Mouse (Mus musculus) mouse embryonic stem cell (cell line): ENCODE measurements around the gene Odf4.
"Not testable (repeated sequence)": the region's sequence is repeated elsewhere in the genome, so short reads cannot be mapped to it uniquely, and the experiment has no call there.

ENCODE experiments used
- in situ Hi-C, 2 experiments: fragments of 300-500 bp; cut with MboI; formaldehyde crosslinking; loops; 1 replicate in 1 of 2; 3 replicates in 1 of 2; pipeline ENCODE4 v1.14.3; 2019 to 2020; ENCODE audit warnings: low sequenced_read_pairs in 2 of 2, low pct_unique_long_range_greater_than_20kb in 1 of 2, mixed read lengths in 1 of 2; ENCODE audit not compliant: unreplicated experiment in 1 of 2

Gene Odf4

GRCm38 (mm10) chr11:68954408-68954807, 27.5 kb upstream of the Odf4 start:
- in situ Hi-C loops, result no loop called here

DNA sequence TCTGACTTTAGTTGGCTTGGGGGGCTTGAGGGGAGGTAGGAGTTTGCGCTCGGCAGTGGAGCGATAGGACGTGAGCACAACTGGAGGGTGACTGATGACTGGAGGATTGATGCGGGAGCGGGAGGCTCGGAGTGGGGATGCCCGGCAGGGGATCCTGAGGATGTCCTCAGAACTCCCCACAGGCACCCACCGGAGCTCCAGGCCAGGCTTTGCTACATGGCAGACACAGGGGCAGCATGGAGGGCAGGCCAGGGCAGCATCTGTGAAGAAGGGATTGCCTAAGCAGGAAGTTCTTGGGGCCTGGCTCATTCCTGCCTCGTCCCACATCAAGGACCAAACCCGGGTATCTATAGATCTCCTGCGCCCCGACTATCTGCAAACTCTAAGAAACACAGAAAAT, 27.0 kb upstream of the Odf4 start:
- in situ Hi-C loops, result no loop called here

DNA sequence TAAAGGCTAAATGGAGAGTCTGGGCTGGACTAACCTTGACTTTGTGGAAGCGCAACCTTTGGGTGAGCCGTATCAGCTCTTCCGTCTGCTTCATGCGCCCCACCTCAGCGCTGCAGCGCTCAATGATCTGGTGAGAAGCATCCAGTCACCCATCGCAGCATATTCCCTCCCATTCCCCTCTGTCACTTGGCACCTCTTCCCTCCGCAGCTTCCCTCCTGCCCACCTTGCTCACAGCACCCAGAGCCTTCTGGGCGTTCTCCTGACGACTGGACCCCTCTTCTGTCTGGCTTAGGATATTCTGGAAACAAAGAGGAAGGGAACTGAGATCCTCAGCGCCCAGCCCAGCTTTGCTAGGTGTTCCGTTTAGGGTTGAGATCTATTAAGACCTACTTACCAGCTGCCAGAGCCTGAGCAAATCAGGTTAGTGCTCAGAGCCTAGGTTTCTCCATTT, 20.7 kb upstream of the Odf4 start:
- in situ Hi-C loops, result no loop called here

DNA sequence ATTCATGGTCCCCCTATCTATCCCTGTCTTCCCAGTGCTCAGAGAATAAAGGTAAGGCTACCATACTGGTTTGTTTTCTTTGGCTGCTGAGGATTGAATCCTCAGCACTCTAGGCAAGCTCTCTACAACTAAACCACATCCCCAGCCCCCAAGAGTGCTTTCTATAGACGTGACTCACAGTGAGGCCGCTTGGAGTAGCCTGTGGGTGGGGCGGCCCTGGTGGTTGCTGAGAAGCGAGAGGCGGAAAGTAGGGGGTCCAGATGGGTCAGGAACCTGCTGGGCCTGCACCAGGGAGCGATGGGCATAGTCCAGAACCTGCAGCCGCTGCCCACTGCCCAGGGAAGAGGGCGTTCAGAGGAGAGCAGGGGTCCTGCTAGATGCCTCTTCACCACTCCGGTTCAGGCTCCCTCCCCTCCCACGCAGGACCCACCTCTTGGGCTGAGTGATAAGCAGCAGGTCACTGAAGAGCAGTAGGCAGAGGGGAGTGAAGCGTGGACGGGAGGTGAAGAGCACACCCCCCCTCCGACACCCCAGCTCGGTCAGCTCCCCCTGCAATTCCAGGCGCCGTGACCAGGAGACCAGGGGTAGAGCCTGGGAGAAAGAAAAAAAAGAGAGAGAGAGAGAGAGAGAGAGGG, 20.0 kb upstream of the Odf4 start:
- in situ Hi-C loops, result no loop called here

GRCm38 (mm10) chr11:68946001-68946400, 19.1 kb upstream of the Odf4 start:
- in situ Hi-C loops, result no loop called here

DNA sequence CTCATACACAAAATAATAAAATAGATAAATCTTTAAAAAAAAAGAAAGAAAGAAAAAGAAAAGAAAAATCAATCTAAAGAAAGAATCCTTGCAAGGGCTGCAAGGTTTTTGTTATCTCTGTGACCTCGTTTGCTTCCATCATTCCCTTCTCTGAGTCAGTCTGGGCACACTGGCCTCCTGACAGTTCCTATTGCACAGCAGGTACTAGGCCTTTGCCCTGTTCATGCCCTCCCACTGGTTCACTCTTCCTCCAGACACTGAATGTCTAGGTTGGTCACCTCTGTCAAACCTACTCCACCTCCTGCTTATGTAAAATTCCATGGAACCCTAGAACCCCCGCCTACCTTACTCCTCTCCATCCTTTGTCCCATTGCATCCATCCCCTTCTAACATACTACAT, 18.4 kb upstream of the Odf4 start:
- in situ Hi-C loops, result no loop called here

- in situ Hi-C loops, result no loop called here
These were observed 15.8 kb upstream of the Odf4 start for GRCm38 (mm10) chr11:68942731-68943130.

DNA sequence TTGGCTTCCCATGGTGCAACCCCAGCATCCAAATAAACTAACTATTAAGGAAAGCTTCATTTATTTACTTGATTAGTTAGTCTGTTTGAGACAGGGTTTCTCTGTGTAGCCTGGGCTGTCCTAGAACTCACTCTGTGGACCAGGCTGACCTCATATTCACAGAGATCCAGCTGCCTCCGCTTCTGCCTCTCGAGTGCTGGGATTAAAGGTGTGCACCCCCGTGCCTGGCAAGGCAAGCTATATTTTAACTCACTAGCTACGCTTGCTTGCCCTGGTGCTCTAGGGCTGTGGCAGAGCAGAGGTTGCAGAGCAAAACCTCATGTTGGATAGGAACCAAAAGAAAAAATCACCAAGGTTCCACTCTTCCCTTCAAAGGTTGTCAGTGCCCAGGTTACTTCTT, 13.6 kb upstream of the Odf4 start:
- in situ Hi-C loops, result no loop called here

- in situ Hi-C loops, result no loop called here
These were observed 12.8 kb upstream of the Odf4 start for GRCm38 (mm10) chr11:68939451-68940304.

GRCm38 (mm10) chr11:68936951-68937350, 10.1 kb upstream of the Odf4 start:
- in situ Hi-C loops, result not testable (repeated sequence)

DNA sequence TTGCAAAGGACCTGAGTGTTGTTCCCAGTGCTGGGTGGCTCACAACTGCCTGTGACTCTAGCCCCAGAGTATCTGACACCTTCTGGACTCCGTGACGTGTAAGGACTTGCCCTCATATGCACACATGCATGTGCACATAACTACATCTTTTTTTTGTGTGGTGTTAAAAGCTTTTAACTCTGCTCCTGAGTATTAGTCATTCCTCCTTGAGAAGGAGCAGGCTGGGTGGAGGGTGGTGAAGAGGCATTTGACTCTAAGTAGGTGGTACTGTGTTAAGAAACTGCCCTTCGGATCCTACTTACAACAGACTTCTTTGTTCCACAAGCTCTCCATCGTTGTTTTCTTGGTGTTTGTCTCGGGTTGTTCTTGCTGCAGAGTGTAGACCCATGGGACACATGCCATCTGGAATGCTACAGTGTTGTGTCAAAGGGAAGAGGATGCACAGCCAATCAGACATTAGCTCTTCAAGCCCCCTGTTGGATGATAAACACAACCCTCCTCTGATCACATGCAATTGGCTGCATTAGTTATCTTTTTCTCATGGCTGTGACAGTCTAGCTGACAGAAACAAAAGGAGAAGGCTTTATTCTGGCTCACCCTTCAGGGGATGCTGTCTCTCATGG, 7.1 kb upstream of the Odf4 start:
- in situ Hi-C loops, result no loop called here

DNA sequence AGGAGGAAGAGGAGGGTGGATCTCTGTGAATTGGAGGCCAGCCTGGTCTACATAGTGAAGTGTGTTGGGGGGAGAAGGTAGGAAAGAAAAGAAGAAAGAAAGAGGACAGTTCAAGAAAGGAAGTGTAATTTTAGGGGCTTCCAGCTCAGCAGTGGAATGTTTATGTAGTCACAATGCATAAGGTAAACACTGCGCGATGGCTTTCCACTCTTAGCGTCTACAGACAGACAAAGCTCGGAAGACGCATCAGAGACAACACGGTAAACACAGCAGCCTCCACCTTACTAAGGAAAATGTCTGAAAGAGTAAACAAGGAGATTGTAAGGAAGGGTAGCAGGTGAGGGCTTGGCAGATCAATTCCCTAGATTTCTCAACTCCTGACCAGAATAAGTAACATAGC, 3.1 kb upstream of the Odf4 start:
- in situ Hi-C loops, result no loop called here

DNA sequence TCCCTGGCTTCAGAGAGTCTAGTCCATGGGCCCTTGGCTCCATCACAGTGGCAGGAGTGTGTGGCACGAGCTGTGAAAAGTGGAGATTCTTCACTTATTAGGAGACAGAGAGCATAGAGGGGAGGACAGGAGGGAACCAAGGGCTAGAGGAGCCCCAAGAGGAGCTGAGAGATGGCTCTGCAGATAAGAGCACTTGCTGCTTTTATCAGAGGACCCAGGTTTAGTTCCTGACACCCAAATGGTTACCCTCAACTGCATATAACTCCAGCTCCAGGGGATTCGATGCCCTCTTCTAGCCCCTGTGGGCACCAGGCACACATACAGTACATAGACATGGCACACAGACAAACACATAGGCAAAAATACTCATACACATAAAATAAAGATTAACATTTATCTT, 2.1 kb downstream of the Odf4 start:
- in situ Hi-C loops, result no loop called here

- in situ Hi-C loops, result no loop called here
These were observed 3.7 kb downstream of the Odf4 start for GRCm38 (mm10) chr11:68923191-68923590.

- in situ Hi-C loops, result no loop called here
These were observed 12.3 kb downstream of the Odf4 start for GRCm38 (mm10) chr11:68914566-68914965.

GRCm38 (mm10) chr11:68911531-68912177, 15.2 kb downstream of the Odf4 start:
- in situ Hi-C loops, result no loop called here

GRCm38 (mm10) chr11:68908846-68909503, 17.9 kb downstream of the Odf4 start:
- in situ Hi-C loops, result loop anchor here in 1 of 2 experiments (5.0 kb wide), 1 partner anchor 78 kb away; no protein-coding TSS in a partner anchor

DNA sequence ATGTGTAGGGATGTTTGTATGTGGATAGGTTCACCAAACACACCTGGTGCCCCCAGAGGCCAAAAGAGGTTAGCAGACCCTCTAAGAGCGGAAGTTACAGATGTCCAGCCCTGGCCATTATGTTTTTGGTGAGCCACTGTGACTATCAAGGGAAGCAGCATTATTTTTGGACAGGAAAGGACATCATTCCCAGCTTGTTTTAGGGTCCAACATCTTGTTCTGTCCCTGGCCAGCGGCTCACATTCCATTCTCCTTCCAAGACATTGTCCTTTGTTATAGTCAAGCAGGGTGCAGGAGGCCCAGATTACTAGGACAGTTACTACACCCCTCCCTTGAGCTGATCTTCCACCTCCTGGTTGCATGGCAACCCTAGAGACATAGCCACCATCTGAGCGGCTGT, 19.6 kb downstream of the Odf4 start:
- in situ Hi-C loops, result loop anchor here in 1 of 2 experiments (5.0 kb wide), 1 partner anchor 80 kb away; no protein-coding TSS in a partner anchor
